Mouse (Mus musculus) ES-Bruce4 (cell line): ENCODE measurements at regions not wholly inside any gene's neighbourhood (a gene's known extent, or its start where the extent isn't known, plus 50 kb on each side); places are given as distances from the start of the nearest gene placed in this dataset.
"Not testable (repeated sequence)": the region's sequence is repeated elsewhere in the genome, so short reads cannot be mapped to it uniquely, and the experiment has no call there.

Experiments
- H3K27ac ChIP-seq: 2 replicates; pipeline ENCODE4 v1.5.1; 2012; ENCODE audit warnings: low read length, inconsistent platforms; ENCODE audit not compliant: insufficient read depth
- H3K27me3 ChIP-seq: 2 replicates; pipeline ENCODE4 v1.6.1; 2012; ENCODE audit warnings: mild to moderate bottlenecking, low read length, inconsistent platforms; ENCODE audit not compliant: control insufficient read depth, poor library complexity, insufficient read depth, severe bottlenecking
- H3K36me3 ChIP-seq: 2 replicates; pipeline ENCODE4 v1.6.1; 2012; ENCODE audit warnings: inconsistent platforms, mild to moderate bottlenecking, low read length, moderate library complexity; ENCODE audit not compliant: control insufficient read depth, poor library complexity, insufficient read depth, severe bottlenecking
- H3K4me1 ChIP-seq: one replicate; pipeline ENCODE4 v1.8.1; 2011; ENCODE audit warnings: low read length; ENCODE audit not compliant: control insufficient read depth, insufficient read depth
- H3K4me3 ChIP-seq: 2 replicates; pipeline ENCODE4 v1.5.1; 2011; ENCODE audit warnings: low read depth, mild to moderate bottlenecking, low read length
- H3K9ac ChIP-seq: 2 replicates; pipeline ENCODE4 v1.6.1; 2012; ENCODE audit warnings: low read depth, mild to moderate bottlenecking, inconsistent platforms; ENCODE audit not compliant: poor library complexity, severe bottlenecking
- H3K9me3 ChIP-seq: replicated peaks from 2 replicates; pipeline ENCODE4 v1.6.1; 2012; ENCODE audit warnings: mild to moderate bottlenecking, low read length, inconsistent platforms; ENCODE audit not compliant: control insufficient read depth, poor library complexity, insufficient read depth, severe bottlenecking
- CTCF ChIP-seq: IDR thresholded peaks from one replicate; pipeline ENCODE4 v1.8.1; 2011; ENCODE audit warnings: low read depth, low read length
- EP300 ChIP-seq: IDR thresholded peaks from 2 replicates; pipeline ENCODE4 v1.6.1; 2011; ENCODE audit warnings: low read depth, low read length; ENCODE audit not compliant: insufficient read depth
- POLR2A ChIP-seq: IDR thresholded peaks from one replicate; pipeline ENCODE4 v1.8.1; 2011; ENCODE audit warnings: low read length; ENCODE audit not compliant: insufficient read depth

DNA sequence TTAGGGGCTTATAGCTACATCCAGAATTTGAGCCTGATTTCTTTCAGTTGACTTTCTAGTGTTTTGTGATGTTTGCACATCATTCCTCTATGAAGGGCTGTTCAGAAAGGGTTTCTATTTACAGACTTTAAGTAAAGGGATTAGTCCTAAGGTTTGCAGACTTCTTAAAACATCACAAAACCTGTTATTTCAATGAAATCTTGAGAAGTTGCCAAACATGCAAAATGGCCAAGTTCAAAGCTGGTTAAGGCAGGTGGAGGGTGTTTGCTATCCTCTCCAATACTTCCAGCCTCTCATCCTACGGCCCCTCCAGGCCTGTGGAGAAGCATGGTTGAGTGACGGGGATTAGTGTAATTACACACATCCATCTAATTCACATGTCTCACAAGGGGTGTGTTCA is 136.6 kb downstream of the Phlda1 start:
- no peak overlapping the region for H3K27ac ChIP-seq
- H3K9me3 ChIP-seq: no peaks in the 10 kb centered on the region
- no peak for TF ChIP-seq EP300
- no peak for TF ChIP-seq POLR2A
- no peak for TF ChIP-seq CTCF
- no peak overlapping the region for H3K9ac ChIP-seq
- H3K36me3 ChIP-seq: no peaks in the 10 kb centered on the region
- H3K4me1 ChIP-seq: no peaks in the 10 kb centered on the region
- H3K4me3 ChIP-seq: no peak overlapping the region
- no peaks in the 10 kb centered on the region; the same call in 1 of the 2 replicates for H3K27me3 ChIP-seq

DNA sequence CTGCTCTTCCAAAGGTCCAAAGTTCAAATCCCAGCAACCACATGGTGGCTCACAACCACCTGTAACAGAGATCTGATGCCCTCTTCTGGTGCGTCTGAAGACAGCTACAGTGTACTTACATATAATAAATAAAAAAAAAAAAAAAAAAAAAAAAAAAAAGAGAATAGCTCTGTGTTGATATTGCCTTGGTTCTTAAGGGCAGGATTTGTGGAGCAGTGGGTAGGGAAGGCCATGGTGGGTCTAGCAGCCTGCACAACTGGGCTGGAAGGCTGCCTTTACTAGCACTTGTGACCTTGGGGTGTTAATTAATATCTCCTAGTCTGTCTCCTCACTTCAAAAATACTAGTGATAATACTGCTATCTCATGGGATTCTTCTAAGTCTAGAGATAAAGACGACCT is 147.7 kb downstream of the Phlda1 start:
- H3K9ac ChIP-seq, H3K36me3 ChIP-seq, H3K4me1 ChIP-seq, H3K27ac ChIP-seq, H3K4me3 ChIP-seq, H3K27me3 ChIP-seq, H3K9me3 ChIP-seq: not testable (repeated sequence)

DNA sequence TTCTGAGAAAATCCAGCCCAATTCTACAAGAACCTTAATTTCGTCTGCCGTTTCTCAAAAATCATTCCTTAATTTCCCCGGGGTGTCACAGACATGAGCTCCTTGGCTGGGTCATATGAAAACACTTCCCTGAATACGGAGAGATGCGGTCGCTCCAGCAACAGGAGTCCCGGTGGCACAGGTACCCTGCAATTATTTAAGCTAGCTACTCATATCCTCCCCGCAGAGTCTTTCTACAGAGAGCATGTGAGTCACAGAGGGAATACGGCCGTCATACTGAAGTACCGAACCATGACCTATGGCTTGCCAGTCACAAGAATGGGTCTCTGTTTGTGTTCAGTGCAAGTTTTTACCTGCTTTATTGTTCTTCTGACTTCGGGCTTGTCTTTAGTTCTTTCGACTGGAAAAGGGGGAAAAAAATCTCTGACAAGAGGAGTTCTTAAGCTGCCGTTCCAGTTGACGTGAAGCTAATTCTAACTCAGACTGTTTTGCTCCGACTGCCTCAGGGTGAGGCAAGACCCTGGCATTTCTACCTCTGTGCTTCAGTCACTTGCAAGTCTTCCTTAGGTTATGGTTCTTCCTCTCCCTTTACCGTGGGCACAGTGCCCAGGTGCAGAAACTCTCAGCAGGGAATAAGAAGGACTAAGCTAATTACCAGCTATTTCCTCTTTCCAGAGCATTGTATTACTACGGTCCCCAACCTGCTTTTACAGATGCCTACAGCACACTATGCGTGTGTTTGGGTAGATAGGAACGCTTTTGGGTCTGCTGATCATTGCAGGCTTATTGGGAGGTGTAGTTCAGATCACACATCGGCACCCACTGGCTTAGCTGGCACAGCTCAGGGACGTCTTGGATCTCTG is 148.5 kb downstream of the Phlda1 start:
- no peaks in the 10 kb centered on the region for H3K36me3 ChIP-seq
- peaks cover 3% of the 10 kb centered on the region for H3K4me1 ChIP-seq
- H3K27ac ChIP-seq: no peak overlapping the region
- H3K9me3 ChIP-seq: no peaks in the 10 kb centered on the region
- H3K9ac ChIP-seq: no peak overlapping the region
- H3K4me3 ChIP-seq: no peak overlapping the region
- H3K27me3 ChIP-seq: no peaks in the 10 kb centered on the region
- no peak for TF ChIP-seq EP300
- no peak for TF ChIP-seq POLR2A
- TF ChIP-seq CTCF: no peak

DNA sequence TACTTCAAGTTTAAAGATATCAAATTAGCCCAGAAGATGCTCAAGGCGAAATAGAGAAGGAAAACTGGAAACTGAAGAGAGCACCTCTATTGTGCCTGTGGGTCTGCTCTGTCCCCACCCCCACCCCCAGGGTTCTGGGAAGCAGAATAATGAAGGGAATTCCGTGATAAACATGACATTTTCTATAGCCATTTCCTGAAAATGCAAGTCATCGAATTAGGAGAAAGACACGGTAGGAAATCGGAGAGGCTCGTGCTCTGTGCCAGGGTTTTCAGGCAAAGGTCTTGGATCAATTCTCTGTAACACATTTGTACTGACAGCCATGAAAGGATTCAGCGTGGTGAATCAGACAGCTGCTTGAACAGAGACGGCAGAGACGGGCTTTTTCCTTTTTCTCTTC is 152.7 kb downstream of the Phlda1 start:
- TF ChIP-seq POLR2A (no peak), CTCF (no peak)
- no peaks in the 10 kb centered on the region for H3K27me3 ChIP-seq
- H3K9ac ChIP-seq: no peak overlapping the region
- no peak overlapping the region for H3K27ac ChIP-seq
- H3K4me1 ChIP-seq: peaks cover 3% of the 10 kb centered on the region
- H3K36me3 ChIP-seq: no peaks in the 10 kb centered on the region
- H3K4me3 ChIP-seq: no peak overlapping the region
- no peaks in the 10 kb centered on the region for H3K9me3 ChIP-seq

DNA sequence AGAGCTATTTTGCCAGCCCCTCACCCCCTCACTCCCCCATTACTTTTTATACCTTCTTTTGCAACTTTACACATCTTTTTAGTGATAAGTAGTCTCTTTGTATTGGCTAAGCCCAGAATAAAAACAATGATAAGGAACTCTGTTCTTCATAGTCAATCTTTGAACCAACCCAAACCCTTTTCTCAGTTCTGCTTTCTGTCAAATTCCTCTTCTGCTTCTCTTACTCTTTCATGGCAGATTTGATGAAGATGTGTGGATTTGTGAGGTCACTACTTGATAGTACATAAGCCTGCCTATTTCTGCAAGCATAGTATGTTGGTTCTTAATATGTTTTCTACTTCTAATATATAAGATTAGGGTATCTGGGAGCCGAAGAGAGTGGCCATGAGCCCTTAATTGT is 156.6 kb downstream of the Phlda1 start:
- H3K36me3 ChIP-seq: no peaks in the 10 kb centered on the region
- peaks cover 3% of the 10 kb centered on the region for H3K4me1 ChIP-seq
- TF ChIP-seq CTCF (no peak), POLR2A (no peak), EP300 (no peak)
- no peak overlapping the region for H3K27ac ChIP-seq
- H3K9ac ChIP-seq: no peak overlapping the region
- no peaks in the 10 kb centered on the region for H3K9me3 ChIP-seq
- H3K27me3 ChIP-seq: no peaks in the 10 kb centered on the region
- no peak overlapping the region for H3K4me3 ChIP-seq

DNA sequence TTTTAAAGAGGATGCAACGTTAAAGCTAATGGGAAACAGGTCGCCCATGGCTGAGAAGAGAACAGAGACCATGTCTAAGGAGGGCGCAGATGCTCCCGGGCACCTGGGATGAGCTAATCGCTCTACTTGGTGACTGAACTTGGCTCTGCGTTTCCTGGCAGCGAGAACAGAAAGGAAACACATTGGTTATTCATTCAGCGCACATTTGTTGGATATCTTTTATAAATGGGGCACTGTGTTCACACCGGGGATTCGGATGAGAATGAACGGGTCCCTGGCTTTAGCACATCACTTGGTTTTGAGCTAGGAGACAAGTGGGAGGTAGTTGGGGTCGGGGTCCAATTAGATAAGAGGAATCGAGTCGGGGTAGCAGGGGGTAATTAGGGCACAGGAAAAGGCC is 159.7 kb downstream of the Phlda1 start:
- H3K27me3 ChIP-seq: no peaks in the 10 kb centered on the region
- no peaks in the 10 kb centered on the region for H3K36me3 ChIP-seq
- H3K27ac ChIP-seq: no peak overlapping the region
- peaks cover 1% of the 10 kb centered on the region for H3K4me1 ChIP-seq
- H3K4me3 ChIP-seq: no peak overlapping the region
- no peak overlapping the region for H3K9ac ChIP-seq
- no peaks in the 10 kb centered on the region for H3K9me3 ChIP-seq
- TF ChIP-seq EP300 (no peak), CTCF (no peak), POLR2A (no peak)
